Mouse (Mus musculus): ENCODE measurements around the gene Krt27. TPM values are rescaled to one million over a fixed set of nuclear protein-coding genes. Genes with fewer than 3 reads are reported as not detected.

Krt27 gene
- polyA plus RNA-seq, 1 experiment: not detected

GRCm38 (mm10) chr11:99329655-99330054, 21.2 kb downstream of the Krt27 start:
- no peak for DNase-seq (ENCODE audit: low spot score)

GRCm38 (mm10) chr11:99322851-99323250, 28.1 kb downstream of the Krt27 start, which contains the start of gene Krt25:
Gene Krt25, minus strand, starts transcription at chr11:99322951.
- no peak for DNase-seq (ENCODE audit: low spot score)

GRCm38 (mm10) chr11:99321094-99321493, 29.8 kb downstream of the Krt27 start:
- DNase-seq (ENCODE audit: low spot score): no peak

- DNase-seq (ENCODE audit: low spot score): no peak
Measured at GRCm38 (mm10) chr11:99319127-99319526, 31.8 kb downstream of the Krt27 start.

- DNase-seq (ENCODE audit: low spot score): no peak
Measured at GRCm38 (mm10) chr11:99316543-99316942, 34.4 kb downstream of the Krt27 start.

- DNase-seq (ENCODE audit: low spot score): no peak
Measured at GRCm38 (mm10) chr11:99314594-99314993, 36.3 kb downstream of the Krt27 start.

- no peak for DNase-seq (ENCODE audit: low spot score)
Measured at GRCm38 (mm10) chr11:99310882-99311281, 40.0 kb downstream of the Krt27 start.

GRCm38 (mm10) chr11:99307579-99307978, 43.3 kb downstream of the Krt27 start:
- no peak for DNase-seq (ENCODE audit: low spot score)

Other genes with a start within 250 kb of the Krt27 start
- gene Ccr7, start 196.0 kb downstream of the Krt27 start, polyA plus RNA-seq (2012; rRNA removed): 1.0 and 1.3 TPM in 2 replicates
- 60.3 and 81.1 TPM in 2 replicates for gene Smarce1, start 120.1 kb downstream of the Krt27 start, polyA plus RNA-seq (2012; rRNA removed)
- gene Krt222, start 107.0 kb downstream of the Krt27 start, polyA plus RNA-seq (2012; rRNA removed): 0.23 and 0.27 TPM in 2 replicates
- gene Krt24, start 65.8 kb downstream of the Krt27 start, polyA plus RNA-seq (2012; rRNA removed): not detected in 2 replicates
- gene Krt25, start 28.2 kb downstream of the Krt27 start, polyA plus RNA-seq (2012; rRNA removed): not detected in 2 replicates
- not detected in 2 replicates for gene Krt26, start 13.1 kb downstream of the Krt27 start, polyA plus RNA-seq (2012; rRNA removed)
- not detected in 2 replicates for gene Krt28, start 23.8 kb upstream of the Krt27 start, polyA plus RNA-seq (2012; rRNA removed)
- gene Krt10, start 38.3 kb upstream of the Krt27 start, polyA plus RNA-seq (2012; rRNA removed): 9.1 and 11.0 TPM in 2 replicates
- 0.15 and 0.18 TPM in 2 replicates for gene Krt12, start 71.2 kb upstream of the Krt27 start, polyA plus RNA-seq (2012; rRNA removed)
- gene Krt20, start 87.0 kb upstream of the Krt27 start, polyA plus RNA-seq (2012; rRNA removed): 48.8 and 63.6 TPM in 2 replicates
- 3.4 and 4.2 TPM in 2 replicates for gene Krt23, start 142.0 kb upstream of the Krt27 start, polyA plus RNA-seq (2012; rRNA removed)
- gene Krt39, start 170.2 kb upstream of the Krt27 start, polyA plus RNA-seq (2012; rRNA removed): not detected in 2 replicates
- not detected in 2 replicates for gene Krt40, start 192.1 kb upstream of the Krt27 start, polyA plus RNA-seq (2012; rRNA removed)
- gene Krtap3-3, start 199.8 kb upstream of the Krt27 start, polyA plus RNA-seq (2012; rRNA removed): not detected in 2 replicates
- not detected in 2 replicates for gene Krtap3-2, start 205.7 kb upstream of the Krt27 start, polyA plus RNA-seq (2012; rRNA removed)
- gene Gm11939, start 208.4 kb upstream of the Krt27 start, polyA plus RNA-seq (2012; rRNA removed): not detected in 2 replicates
- not detected in 2 replicates for gene Krtap3-1, start 215.5 kb upstream of the Krt27 start, polyA plus RNA-seq (2012; rRNA removed)
- gene Krtap1-5, start 229.9 kb upstream of the Krt27 start, polyA plus RNA-seq (2012; rRNA removed): 0.22 TPM in 1 of 2 replicates, not detected in the other
- gene Krtap1-4, start 232.6 kb upstream of the Krt27 start, polyA plus RNA-seq (2012; rRNA removed): not detected in 2 replicates
- gene Krtap1-3, start 240.2 kb upstream of the Krt27 start, polyA plus RNA-seq (2012; rRNA removed): not detected in 2 replicates
- not detected in 2 replicates for gene Krtap9-3, start 247.0 kb upstream of the Krt27 start, polyA plus RNA-seq (2012; rRNA removed)

Measured in urinary bladder, adult 2 months (tissue).